Mouse (Mus musculus) heart, adult 2 months (tissue): Measurements from ENCODE around the gene Tnni3k. TPM values are rescaled to one million over a fixed set of nuclear protein-coding genes. Genes with fewer than 3 reads are reported as not detected.

ENCODE experiments used
- DNase-seq, 2 experiments: peaks; one replicate each; pipeline ENCODE4 v3.0.0; 2021
- H3K27ac ChIP-seq: fragments of 200-600 bp; 2 replicates; pipeline ENCODE4 v1.8.1; 2022
- H3K27me3 ChIP-seq: fragments of 200-500 bp; 2 replicates; pipeline ENCODE4 v1.6.1; 2012; ENCODE audit warnings: mild to moderate bottlenecking, low read length, inconsistent platforms, mixed read lengths; ENCODE audit not compliant: control insufficient read depth, insufficient read depth
- H3K36me3 ChIP-seq: fragments of 200-500 bp; 2 replicates; pipeline ENCODE4 v1.6.1; 2012; ENCODE audit warnings: low read length, inconsistent platforms; ENCODE audit not compliant: control insufficient read depth, insufficient read depth
- H3K4me1 ChIP-seq: fragments of 200-500 bp; 2 replicates; pipeline ENCODE4 v1.6.1; 2011; ENCODE audit warnings: low read length; ENCODE audit not compliant: control insufficient read depth, insufficient read depth
- H3K4me3 ChIP-seq: fragments of 200-600 bp; 2 replicates; pipeline ENCODE4 v1.8.1; 2022
- H3K79me2 ChIP-seq: fragments of 200-500 bp; replicated peaks from 2 replicates; pipeline ENCODE4 v1.6.1; 2012; ENCODE audit warnings: mild to moderate bottlenecking, inconsistent platforms, low read length, moderate library complexity, mixed read lengths; ENCODE audit not compliant: control insufficient read depth, insufficient read depth
- H3K9ac ChIP-seq: fragments of 200-500 bp; 2 replicates; pipeline ENCODE4 v1.6.1; 2012; ENCODE audit warnings: low read depth, mild to moderate bottlenecking, control low read depth, inconsistent platforms, low read length, mixed read lengths
- CTCF ChIP-seq: fragments of 200-600 bp; IDR thresholded peaks from 2 replicates; pipeline ENCODE4 v1.8.1; 2022; ENCODE audit warnings: antibody characterized with exemption, mild to moderate bottlenecking, moderate library complexity
- EP300 ChIP-seq: fragments of 200-500 bp; IDR thresholded peaks from 2 replicates; pipeline ENCODE4 v1.6.1; 2011; ENCODE audit warnings: low read depth, low read length, control low read depth; ENCODE audit not compliant: insufficient read depth
- POLR2A ChIP-seq: fragments of 200-500 bp; IDR thresholded peaks from 2 replicates; pipeline ENCODE4 v1.6.1; 2011; ENCODE audit warnings: mild to moderate bottlenecking, low read depth, low read length, control low read depth; ENCODE audit not compliant: insufficient read depth
- WGBS: fragments of 180-500 bp; shearing (Covaris S2); methylation state at CpG from one replicate; pipeline ENCODE4 v1.1.7; 2018; 5-methylcytosine and 5-hydroxymethylcytosine counted together
- intact Hi-C: fragments of 180-260 bp; cut with DNase I; formaldehyde crosslinking; loops from one replicate; pipeline ENCODE4 v1.15.1; 2025
- polyA plus RNA-seq: library from polyadenylated mRNA; depleted of rRNA; stranded (reverse); fragments of >200 nt; gene quantifications from 2 replicates; pipeline ENCODE4 v1.2.3, GENCODE M21; 2012
- total RNA-seq, 2 experiments: library from RNA; stranded (reverse); gene quantifications; 2 replicates each; pipeline ENCODE4 v1.2.3; 2021

Tnni3k gene
- total and polyA plus RNA-seq, 3 experiments, result 69.7 to 75.9 (median 69.9) TPM

DNA sequence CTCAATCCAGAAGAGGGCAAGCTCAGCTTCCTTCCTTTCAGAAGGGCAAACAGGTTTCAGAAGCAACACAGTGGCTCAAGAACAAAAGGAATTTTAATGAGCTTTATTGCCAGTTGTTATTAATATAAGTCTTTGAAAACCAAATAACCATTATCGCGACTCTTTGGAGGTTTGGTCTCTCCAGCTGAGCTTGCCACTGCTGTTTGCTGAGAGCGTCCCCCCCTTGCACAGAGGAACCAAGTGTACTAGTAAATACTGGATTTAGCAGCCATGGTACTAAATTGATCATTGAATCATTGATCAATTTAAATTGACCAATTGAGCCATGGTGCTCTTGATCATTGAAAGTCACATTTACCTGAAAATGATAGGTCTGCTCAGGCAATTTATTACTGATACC, 202.9 kb downstream of the Tnni3k start:
- 82% methylated on average over 3 of the region's 3 CpGs for WGBS
- peaks cover 3% of the 10 kb centered on the region for H3K36me3 ChIP-seq
- H3K4me1 ChIP-seq, result no peaks in the 10 kb centered on the region; the same call in 1 of the 2 replicates
- TF ChIP-seq POLR2A, result no peak
- TF ChIP-seq EP300, result no peak
- TF ChIP-seq CTCF, result no peak
- no peak overlapping the region for H3K4me3 ChIP-seq
- H3K9ac ChIP-seq, result no peak overlapping the region
- no peak overlapping the region for H3K27ac ChIP-seq
- H3K27me3 ChIP-seq, result no peaks in the 10 kb centered on the region
- no peaks in the 10 kb centered on the region for H3K79me2 ChIP-seq
- intact Hi-C loops, result no loop called here
- no peak for DNase-seq

DNA sequence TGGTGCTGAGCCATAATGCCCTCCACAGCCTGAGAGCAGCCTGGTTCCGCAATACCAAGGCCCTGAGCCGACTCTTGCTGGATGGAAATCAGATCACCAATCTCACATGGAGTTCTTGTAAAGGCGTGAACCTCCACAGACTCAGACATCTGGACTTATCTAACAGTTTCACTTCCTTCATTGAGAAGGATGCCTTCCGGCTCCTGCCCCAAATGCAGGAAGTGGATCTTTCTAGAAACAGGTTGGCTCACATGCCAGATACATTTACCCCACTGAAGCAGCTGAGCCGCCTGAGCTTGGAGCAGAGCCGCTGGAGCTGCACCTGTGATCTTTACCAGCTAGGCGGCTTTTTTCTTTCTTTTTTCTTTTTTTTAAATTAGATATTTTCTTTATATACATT, 213.0 kb downstream of the Tnni3k start:
- intact Hi-C loops, result no loop called here
- no peak for DNase-seq
- H3K27me3 ChIP-seq, result no peaks in the 10 kb centered on the region
- no peak overlapping the region for H3K4me3 ChIP-seq
- no peak for TF ChIP-seq CTCF
- no peak for TF ChIP-seq EP300
- H3K9ac ChIP-seq, result no peak overlapping the region
- no peaks in the 10 kb centered on the region for H3K36me3 ChIP-seq
- 76% methylated on average over 7 of the region's 7 CpGs for WGBS
- no peak overlapping the region for H3K27ac ChIP-seq
- H3K4me1 ChIP-seq, result no peaks in the 10 kb centered on the region
- H3K79me2 ChIP-seq, result no peaks in the 10 kb centered on the region

DNA sequence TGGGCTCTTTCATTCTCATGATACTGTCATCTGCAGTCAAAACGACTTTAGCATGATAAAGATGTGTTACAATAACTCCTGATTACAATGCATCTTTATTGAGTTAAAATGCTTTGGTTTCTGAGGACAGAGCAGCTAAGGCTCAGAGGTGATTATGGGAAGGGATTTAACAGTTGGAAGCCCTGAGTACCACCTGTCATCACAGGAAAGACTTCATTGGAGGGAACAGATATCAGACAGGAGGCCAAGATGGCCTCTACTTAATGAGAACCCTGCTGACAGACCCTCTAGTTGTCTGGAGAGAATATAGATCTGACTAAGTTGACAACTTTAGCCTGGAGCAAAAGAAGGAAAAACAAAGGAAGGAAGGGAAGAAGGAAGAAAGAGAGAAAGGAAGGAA, 214.1 kb downstream of the Tnni3k start:
- H3K36me3 ChIP-seq, result peaks cover 6% of the 10 kb centered on the region
- H3K4me3 ChIP-seq, result no peak overlapping the region
- 19% methylated on average over 1 of the region's 1 CpGs for WGBS
- H3K79me2 ChIP-seq, result no peaks in the 10 kb centered on the region
- H3K27me3 ChIP-seq, result no peaks in the 10 kb centered on the region
- no peak overlapping the region for H3K27ac ChIP-seq
- H3K4me1 ChIP-seq, result no peaks in the 10 kb centered on the region
- no peak for TF ChIP-seq EP300
- no peak for TF ChIP-seq POLR2A
- DNase-seq, result no peak
- intact Hi-C loops, result no loop called here
- H3K9ac ChIP-seq, result no peak overlapping the region

DNA sequence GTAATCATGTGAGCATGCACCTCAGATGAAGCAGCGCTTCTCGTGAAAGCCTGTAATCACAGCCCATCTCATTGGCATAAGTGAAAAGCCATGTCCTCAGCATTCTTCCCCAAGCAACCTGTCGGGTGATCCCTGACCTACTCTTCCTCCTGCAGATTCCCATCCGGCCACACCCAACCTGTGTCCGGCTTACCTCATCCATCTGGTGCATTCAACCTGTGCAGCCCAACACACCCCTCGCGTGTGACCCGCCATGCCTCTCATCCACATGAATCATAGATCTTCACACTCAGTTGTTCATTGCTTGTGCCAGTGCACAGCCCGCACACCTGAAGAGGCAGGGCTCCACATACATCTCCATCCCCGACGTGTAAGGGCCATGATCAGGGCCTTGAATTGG, 217.3 kb downstream of the Tnni3k start:
- Histone ChIP-seq H3K27ac (no peak overlapping the region), H3K27me3 (no peaks in the 10 kb centered on the region), H3K79me2 (no peaks in the 10 kb centered on the region), H3K4me1 (no peaks in the 10 kb centered on the region; the same call in 1 of the 2 replicates), H3K9ac (no peak overlapping the region), H3K4me3 (no peak overlapping the region), H3K36me3 (peaks cover 6% of the 10 kb centered on the region)
- intact Hi-C loops, result no loop called here
- no peak for DNase-seq
- WGBS, result 87% methylated on average over 11 of the region's 11 CpGs
- TF ChIP-seq EP300, result no peak
- TF ChIP-seq CTCF, result no peak
- no peak for TF ChIP-seq POLR2A

DNA sequence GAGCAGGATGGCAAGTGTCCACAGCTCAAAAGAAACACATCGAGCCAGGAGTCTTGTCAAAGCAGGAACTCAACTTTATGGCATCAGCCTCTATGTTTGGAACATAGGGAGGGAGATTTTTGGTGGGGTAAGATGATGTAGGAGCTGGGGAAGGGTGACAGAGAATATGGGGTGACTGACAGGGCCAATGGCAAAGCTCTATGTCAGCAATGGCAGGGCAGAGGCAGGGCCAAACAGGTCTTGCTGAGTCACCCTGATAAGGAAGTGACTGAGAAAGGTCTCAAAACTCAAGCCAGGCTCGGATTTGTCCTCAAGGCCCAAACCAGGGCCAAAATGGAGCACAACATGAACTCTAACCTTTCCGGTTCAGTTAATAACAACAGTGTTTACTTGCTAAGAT, 219.1 kb downstream of the Tnni3k start:
- intact Hi-C loops, result no loop called here
- H3K36me3 ChIP-seq, result peaks cover 6% of the 10 kb centered on the region
- DNase-seq, result peak in 1 of 2 experiments; percentile 32
- WGBS, result 53% methylated on average over 3 of the region's 3 CpGs
- no peaks in the 10 kb centered on the region; the same call in 1 of the 2 replicates for H3K4me1 ChIP-seq
- no peaks in the 10 kb centered on the region for H3K27me3 ChIP-seq
- no peaks in the 10 kb centered on the region for H3K79me2 ChIP-seq
- H3K9ac ChIP-seq, result no peak overlapping the region
- peak overlapping the region; percentile 36 for H3K27ac ChIP-seq
- H3K4me3 ChIP-seq, result no peak overlapping the region
- no peak for TF ChIP-seq CTCF
- 0 out of 2 replicates have a peak, but pooled peaks have one; percentile 11 for TF ChIP-seq EP300
- no peak for TF ChIP-seq POLR2A

DNA sequence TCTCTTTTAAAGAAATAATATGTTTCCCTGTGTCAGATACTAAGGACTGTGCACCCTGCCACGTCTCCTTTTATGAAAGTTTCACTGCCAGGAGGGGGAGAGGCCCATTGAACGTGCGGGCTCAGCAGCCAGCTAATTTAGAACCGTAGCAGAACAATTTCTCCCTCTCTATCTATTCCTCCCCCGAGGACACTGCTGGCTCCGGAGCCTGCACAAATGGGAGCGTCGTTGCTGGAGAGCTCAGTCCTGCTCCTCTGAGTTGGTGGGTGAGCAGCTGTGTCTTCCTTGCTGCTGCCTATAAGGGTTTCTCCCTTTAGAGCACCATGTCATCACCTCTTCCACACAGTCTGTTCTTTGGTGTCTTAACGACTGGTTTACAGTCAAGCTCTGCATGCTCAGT, 220.8 kb downstream of the Tnni3k start:
- Histone ChIP-seq H3K27me3 (no peaks in the 10 kb centered on the region), H3K36me3 (peaks cover 6% of the 10 kb centered on the region), H3K9ac (no peak overlapping the region), H3K27ac (no peak overlapping the region), H3K4me1 (no peaks in the 10 kb centered on the region; the same call in 1 of the 2 replicates), H3K4me3 (no peak overlapping the region), H3K79me2 (no peaks in the 10 kb centered on the region)
- intact Hi-C loops, result no loop called here
- 48% methylated on average over 9 of the region's 9 CpGs for WGBS
- DNase-seq, result no peak
- no peak for TF ChIP-seq POLR2A
